Mouse (Mus musculus): Measurements from ENCODE around the gene Aph1a. TPM values are rescaled to one million over a fixed set of nuclear protein-coding genes. Genes with fewer than 3 reads are reported as not detected.

The Aph1a gene
- total and polyA plus RNA-seq, 3 experiments: 110 to 170 TPM; not detected in 1

DNA sequence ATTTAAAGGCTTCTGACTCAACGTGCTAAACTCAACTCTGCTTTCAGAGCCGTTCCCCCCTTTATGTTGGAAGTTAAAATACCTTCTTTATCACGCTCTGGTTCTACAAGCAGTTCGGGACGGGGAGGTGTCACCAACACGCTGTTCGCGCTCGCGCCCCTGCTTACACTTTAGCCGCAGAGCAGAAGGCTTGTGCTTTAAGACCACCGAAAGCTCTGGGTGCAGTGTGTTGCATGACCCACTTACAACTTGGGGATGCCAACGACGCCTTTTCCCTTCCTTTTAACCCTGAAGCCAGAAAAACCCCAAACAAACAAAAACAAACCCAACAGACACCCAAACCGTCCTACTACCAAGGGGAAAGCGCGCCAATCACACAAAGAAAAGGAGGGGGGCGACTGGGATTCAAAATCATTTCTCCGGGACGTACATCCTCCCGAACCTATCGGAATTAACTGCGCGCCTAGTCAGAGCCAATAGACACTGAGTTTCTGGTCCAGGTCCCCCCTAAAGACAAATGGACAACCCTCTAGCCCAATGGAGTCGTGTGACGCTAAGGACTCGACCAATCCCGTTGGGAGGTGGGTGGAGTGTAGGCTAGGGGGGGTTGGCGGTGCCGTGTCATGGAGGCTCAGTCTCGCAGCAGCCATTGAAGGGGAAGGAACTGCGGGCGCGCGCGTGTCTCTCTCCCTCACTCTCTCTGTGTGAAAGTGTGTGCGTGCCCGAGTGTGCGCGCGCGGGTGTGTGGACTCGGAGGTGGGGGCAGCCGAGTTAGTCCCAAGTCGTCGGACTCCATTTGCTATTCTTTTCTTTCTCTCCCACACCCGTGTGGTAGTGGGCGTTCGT is 35.1 kb downstream of the Aph1a start, which contains the start of gene Anp32e (continued):
- no peak for TF ChIP-seq ETS1 (IDR thresholded peaks at IDR 0.05; ENCODE audit: low read depth, low read length)
- TF ChIP-seq USF2 (IDR thresholded peaks at IDR 0.05; ENCODE audit: borderline replicate concordance in 1 of 2, insufficient read depth in 1 of 2, low read depth in 1 of 2, low read length in 2 of 2): no peak
- TF ChIP-seq HCFC1 (IDR thresholded peaks at IDR 0.05; ENCODE audit: low read depth, low read length): peak; percentile 77
- TF ChIP-seq USF1 (IDR thresholded peaks at IDR 0.05; ENCODE audit: low read depth, low read length): 0 out of 2 replicates have a peak, but pooled peaks have one; percentile 42
- TF ChIP-seq RCOR1 (IDR thresholded peaks at IDR 0.05; ENCODE audit: low read depth, low read length): peak; percentile 34; the same call in 1 of the 2 replicates
- TF ChIP-seq MYC (IDR thresholded peaks at IDR 0.05; ENCODE audit: low read depth, low read length): peak; percentile 63; the same call in 1 of the 2 replicates
- TF ChIP-seq E2F4 (IDR thresholded peaks at IDR 0.05; ENCODE audit: borderline replicate concordance, low read depth, low read length): peak; percentile 99
- TF ChIP-seq CHD1 (IDR thresholded peaks at IDR 0.05; ENCODE audit: low read depth, low read length): peak; percentile 90; the same call in 1 of the 2 replicates
- peak; percentile 92 for TF ChIP-seq CHD2 (IDR thresholded peaks at IDR 0.05; ENCODE audit: low read length)
- TF ChIP-seq SIN3A (IDR thresholded peaks at IDR 0.05; ENCODE audit: low read length): peak; percentile 91
- peak; percentile 90 for TF ChIP-seq POLR2AphosphoS5 (IDR thresholded peaks at IDR 0.05; ENCODE audit: borderline replicate concordance, low read depth, low read length)
- peak; percentile 40 for TF ChIP-seq GATA1 (IDR thresholded peaks at IDR 0.05; ENCODE audit: low read depth, low read length)

DNA sequence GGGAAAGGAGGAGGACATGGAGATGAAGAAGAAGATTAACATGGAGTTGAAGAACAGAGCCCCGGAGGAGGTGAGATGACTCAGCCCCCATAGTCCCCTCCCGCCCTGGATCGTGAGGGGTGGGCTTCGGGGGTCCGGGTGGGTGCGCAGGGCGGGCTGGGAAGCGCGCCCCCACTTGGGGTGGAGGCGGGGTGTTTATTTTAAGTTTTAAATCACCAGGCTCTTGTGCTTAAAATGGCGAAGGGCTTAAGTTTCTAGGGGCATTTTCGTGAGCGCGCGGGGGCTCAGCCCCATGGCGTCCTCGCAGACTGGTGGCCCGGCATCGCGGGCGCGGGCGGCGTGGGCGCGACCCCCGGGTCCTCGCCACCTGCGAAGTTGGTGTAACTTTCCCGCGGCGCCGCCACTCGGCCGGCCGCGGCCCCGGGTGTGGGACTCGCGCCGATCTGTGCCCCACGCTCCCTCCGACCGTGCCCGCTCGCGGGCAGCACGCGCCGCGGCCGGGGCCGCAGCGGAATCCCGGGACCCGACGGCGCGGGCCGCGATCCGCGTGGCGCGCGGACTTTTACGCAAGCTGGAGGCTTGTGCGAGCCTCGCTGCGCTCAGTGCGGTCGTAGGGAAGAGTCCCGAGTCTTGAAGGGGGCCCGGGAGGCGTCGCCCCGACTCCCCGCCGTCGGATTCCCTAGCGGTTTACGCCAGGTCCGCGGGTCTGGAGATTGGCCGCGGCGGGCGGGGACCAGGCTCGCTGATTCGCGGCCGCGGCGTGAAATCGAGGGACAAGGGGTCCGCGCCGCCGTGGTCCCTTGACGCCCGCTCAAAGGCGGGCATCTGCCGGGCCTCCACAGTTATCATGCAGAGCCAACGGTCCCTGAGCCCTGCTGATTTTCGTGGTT is 36.1 kb downstream of the Aph1a start:
- peaks cover 11 to 40% of the 10 kb centered on the region in 2 experiments for H3K36me3 ChIP-seq (ENCODE audit: control insufficient read depth in 1 of 2, insufficient read depth in 2 of 2, low read length in 2 of 2)
- DNase-seq (ENCODE audit: low read depth, low spot score): peak; percentile 80
- H3K4me1 ChIP-seq (ENCODE audit: control insufficient read depth in 1 of 2, insufficient read depth in 2 of 2, low read length in 2 of 2): peaks cover 12 to 33% of the 10 kb centered on the region in 2 experiments
- no peaks in the 10 kb centered on the region for H3K9me3 ChIP-seq (replicated peaks; ENCODE audit: insufficient read depth, low read length)
- H3K27ac ChIP-seq (ENCODE audit: control insufficient read depth, low read depth, low read length): peak overlapping the region; percentile 85
- H3K27me3 ChIP-seq (ENCODE audit: control insufficient read depth in 1 of 2, insufficient read depth in 2 of 2, low read length in 2 of 2): no peaks in the 10 kb centered on the region
- peak overlapping the region; percentile 67 to 88 for H3K4me3 ChIP-seq (ENCODE audit: control insufficient read depth in 1 of 2, insufficient read depth in 1 of 2, low read depth in 2 of 2, low read length in 2 of 2)
- H3K79me2 ChIP-seq (ENCODE audit: control insufficient read depth, insufficient read depth, low read length, poor library complexity): peaks cover 46% of the 10 kb centered on the region
- peak overlapping the region; percentile 89 for H3K9ac ChIP-seq (ENCODE audit: control insufficient read depth, low read depth, low read length, poor library complexity, severe bottlenecking)
- TF ChIP-seq USF1 (IDR thresholded peaks at IDR 0.05; ENCODE audit: low read depth, low read length) (no peak), NRF1 (IDR thresholded peaks at IDR 0.05; ENCODE audit: insufficient read depth, low read depth, low read length, poor library complexity, severe bottlenecking) (no peak), CHD2 (IDR thresholded peaks at IDR 0.05; ENCODE audit: low read length) (no peak), MYB (IDR thresholded peaks at IDR 0.05; ENCODE audit: low read depth, low read length) (no peak), JUND (IDR thresholded peaks at IDR 0.05; ENCODE audit: low read depth, low read length) (no peak), TCF12 (IDR thresholded peaks at IDR 0.05; ENCODE audit: low read depth, low read length) (no peak; the same call in none of the 2 replicates), RAD21 (IDR thresholded peaks at IDR 0.05; ENCODE audit: low read depth, low read length) (no peak), GATA1 (IDR thresholded peaks at IDR 0.05; ENCODE audit: low read depth, low read length) (no peak), USF2 (IDR thresholded peaks at IDR 0.05; ENCODE audit: borderline replicate concordance in 1 of 2, insufficient read depth in 1 of 2, low read depth in 1 of 2, low read length in 2 of 2) (no peak), ZKSCAN1 (IDR thresholded peaks at IDR 0.05; ENCODE audit: low read depth, low read length) (no peak), CHD1 (IDR thresholded peaks at IDR 0.05; ENCODE audit: low read depth, low read length) (peak; percentile 86; the same call in 1 of the 2 replicates), RCOR1 (IDR thresholded peaks at IDR 0.05; ENCODE audit: low read depth, low read length) (no peak), POLR2AphosphoS2 (IDR thresholded peaks at IDR 0.05; ENCODE audit: low read length) (no peak), SMC3 (IDR thresholded peaks at IDR 0.05; ENCODE audit: low read depth, low read length) (no peak), POLR2A (IDR thresholded peaks at IDR 0.05; ENCODE audit: control insufficient read depth in 1 of 2, insufficient read depth in 1 of 2, low read depth in 1 of 2, low read length in 2 of 2, poor library complexity in 1 of 2) (peak in 1 of 2 experiments; percentile 40; a peak in 1 of 4 replicates), HCFC1 (IDR thresholded peaks at IDR 0.05; ENCODE audit: low read depth, low read length) (no peak), NELFE (IDR thresholded peaks at IDR 0.05; ENCODE audit: low read depth, low read length) (peak; percentile 38; the same call in 1 of the 2 replicates), MEF2A (IDR thresholded peaks at IDR 0.05; ENCODE audit: extremely low read depth, insufficient replicate concordance, low read depth, low read length, poor library complexity, severe bottlenecking) (no peak), ELF1 (IDR thresholded peaks at IDR 0.05; ENCODE audit: low read depth, low read length) (no peak), UBTF (IDR thresholded peaks at IDR 0.05; ENCODE audit: borderline replicate concordance, insufficient read depth, low read depth, low read length) (peak; percentile 95; the same call in 1 of the 2 replicates), E2F4 (IDR thresholded peaks at IDR 0.05; ENCODE audit: borderline replicate concordance, low read depth, low read length) (0 out of 2 replicates have a peak, but pooled peaks have one; percentile 17), KAT2A (conservative IDR thresholded peaks at IDR 0.05; ENCODE audit: low read depth, low read length) (no peak), MAFK (IDR thresholded peaks at IDR 0.05; ENCODE audit: borderline replicate concordance, low read depth, low read length) (no peak), MAX (IDR thresholded peaks at IDR 0.05; ENCODE audit: low read length) (peak; percentile 79)
